Mouse (Mus musculus) spleen, postnatal 36 days (tissue): Measurements from ENCODE around the gene Wnt1.
"Not testable (repeated sequence)": the region's sequence is repeated elsewhere in the genome, so short reads cannot be mapped to it uniquely, and the experiment has no call there.

Experiments
- DNase-seq, 2 experiments: peaks; one replicate each; pipeline ENCODE4 v3.0.0; 2022; ENCODE audit warnings: low spot score in 2 of 2, mixed read lengths in 1 of 2

Gene Wnt1

DNA sequence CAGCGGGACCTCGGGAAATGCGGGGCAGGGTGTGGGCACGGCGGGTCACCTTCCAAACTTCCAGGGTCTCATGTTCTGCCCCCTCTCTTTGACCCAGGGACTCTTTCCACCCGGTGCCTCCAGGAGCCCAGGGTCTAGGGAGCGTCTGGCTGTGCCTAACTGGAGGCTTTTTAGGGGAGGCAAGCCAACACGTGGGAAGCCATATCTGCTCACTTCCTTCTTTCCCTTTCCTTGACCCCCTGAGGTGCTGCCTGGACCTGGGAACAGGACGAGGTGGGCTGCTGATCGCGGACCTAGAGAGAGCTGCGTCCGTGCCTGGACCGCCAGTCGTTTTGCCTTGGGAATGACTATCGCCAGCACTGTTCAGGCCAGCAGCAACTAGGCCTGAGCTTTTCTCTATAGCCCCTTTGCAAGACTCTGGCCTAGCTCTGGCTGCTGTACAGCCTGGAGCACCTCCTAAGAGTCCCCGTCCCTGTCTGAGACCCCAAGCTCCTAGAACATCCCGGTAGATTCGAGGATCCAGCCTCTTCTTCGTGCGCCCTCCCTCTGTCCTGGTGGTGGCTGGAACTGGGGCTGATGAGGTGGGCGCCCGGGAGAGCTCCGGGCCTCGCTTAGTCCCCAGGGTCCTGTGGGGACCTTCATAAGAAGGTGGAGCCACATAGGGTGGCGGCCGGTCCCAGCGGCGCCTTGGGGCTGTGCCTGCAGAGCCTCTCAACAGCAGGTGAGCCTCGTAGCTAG lies 16.6 kb downstream of the Wnt1 start:
- DNase-seq = no peak

DNA sequence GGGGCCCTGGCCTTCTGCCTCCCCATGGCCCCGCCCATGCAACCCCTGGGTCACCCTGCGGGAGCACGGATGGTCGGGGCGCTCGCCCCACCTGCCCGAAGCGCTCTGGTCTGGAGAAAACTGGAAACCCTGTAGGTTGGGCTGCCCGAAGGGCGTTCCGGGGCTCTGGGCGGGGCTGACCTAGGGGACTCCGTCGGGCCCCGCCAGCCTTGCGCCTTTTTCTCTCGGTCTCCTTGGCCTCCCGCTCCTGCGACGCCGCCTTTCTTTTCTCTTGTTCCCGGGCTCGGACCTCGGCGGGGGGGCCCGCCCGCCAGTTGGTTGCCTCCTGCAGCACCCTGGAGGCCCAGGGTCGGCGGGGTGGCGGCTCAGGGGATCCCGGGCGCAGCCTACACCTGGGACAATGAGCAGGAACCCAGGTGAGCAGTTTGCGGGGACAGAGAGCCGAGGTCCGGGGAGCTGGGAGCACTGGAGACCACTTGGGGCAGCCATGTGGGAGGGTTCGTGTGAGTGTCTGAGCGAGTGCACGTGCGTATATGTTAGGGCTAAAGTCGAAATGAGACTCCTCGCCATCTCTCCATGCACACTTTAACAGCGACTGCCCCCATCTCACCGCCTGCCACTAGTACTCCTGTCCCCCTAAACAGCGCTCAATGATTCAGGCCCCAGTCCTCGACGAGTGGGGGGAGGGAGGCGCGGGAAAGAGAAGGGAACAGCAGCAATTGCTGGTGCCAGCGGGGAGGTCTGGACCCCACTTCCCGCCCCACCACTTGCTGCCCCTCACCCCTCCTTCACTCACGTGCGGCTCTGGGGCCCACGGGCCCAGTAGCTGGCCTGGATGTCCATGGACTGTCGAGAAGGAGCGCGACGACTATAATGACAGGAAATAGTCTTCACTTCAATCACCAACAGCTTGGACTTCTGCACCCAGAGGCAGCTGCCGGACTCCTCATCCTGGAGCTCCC lies 17.4 kb downstream of the Wnt1 start:
- no peak for DNase-seq

DNA sequence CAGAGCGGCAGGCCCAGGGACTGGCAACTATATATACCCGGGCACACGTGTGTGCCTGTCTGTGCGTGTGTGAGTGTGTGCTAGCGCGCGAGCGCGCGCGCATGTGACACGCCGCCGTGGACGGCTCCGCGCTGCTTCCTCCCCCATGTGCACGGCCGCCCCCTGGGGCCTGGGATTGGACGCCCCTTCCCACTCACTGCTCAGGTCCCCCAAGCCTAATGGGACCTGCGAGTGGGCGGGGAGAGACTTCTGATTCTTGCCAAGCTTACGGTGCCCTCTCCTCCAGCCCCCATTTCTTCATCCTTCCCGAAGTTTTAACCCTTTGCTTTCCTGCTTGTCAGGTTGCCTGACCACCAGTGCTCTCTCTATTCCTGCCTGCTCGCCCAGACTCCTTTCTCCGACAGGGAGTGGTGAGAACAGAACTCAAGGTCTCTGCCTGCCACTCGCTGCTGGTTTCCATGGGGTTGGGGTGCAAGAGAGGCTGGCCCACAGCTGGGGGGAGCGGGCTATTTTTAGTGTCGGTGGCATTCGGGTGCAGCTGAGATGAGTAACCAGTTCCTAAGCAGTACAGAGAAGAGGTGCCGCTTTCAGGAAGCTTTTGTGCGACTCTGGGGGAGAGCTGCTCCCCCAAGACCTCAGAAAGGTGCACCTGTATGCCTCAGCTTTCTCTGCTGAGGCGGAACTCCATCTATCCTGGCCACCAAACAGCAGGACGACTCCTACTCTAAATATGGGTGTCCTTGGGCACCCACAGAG lies 18.4 kb downstream of the Wnt1 start:
- DNase-seq = no peak

DNA sequence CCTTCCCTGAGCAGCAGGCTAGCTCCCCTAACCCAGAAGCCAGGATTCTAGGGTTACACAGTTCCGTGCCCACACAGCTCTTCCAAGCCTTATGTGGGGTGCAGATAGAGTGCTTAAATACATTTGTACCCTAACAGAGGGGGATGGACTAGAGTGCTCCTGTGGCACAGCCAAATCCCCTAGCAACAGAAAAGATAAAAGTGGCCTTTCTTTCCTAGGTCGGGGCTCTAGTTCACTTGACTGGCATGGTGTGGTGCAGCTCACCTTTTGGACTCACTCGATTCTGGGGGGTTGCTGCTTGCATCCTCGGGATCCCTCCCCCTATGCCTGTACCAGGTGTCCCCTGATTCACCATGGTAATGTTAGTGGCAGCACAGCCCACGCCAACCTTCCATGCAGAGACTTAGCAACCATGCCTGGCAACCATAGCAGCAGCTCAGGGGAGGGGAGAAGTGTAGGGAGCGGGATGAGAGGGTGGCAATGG lies 19.0 kb downstream of the Wnt1 start:
- no peak for DNase-seq

DNA sequence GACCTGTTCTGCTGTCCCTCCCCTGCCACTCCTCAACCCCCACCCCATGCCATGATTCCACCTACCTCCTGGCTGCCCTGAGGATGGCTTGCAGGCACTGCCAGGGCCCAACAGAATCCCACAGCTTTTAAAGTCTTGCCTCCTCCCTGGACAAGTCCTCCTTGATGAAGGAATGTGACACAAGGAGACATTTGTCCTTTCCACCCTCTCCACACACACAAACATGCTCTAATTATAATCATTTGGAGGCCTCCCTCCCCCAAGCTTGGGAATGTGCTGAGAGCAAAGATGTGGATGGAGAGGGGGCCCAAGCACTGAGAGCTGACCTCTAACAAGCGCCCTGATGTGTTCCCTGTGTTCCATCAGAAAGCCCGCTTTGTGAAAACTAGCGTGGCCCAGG lies 19.7 kb downstream of the Wnt1 start, which contains the start of gene Ddn:
TSS of gene Ddn (minus strand) at position 101 of the 400 bp plus-strand sequence.
- no peak for DNase-seq

DNA sequence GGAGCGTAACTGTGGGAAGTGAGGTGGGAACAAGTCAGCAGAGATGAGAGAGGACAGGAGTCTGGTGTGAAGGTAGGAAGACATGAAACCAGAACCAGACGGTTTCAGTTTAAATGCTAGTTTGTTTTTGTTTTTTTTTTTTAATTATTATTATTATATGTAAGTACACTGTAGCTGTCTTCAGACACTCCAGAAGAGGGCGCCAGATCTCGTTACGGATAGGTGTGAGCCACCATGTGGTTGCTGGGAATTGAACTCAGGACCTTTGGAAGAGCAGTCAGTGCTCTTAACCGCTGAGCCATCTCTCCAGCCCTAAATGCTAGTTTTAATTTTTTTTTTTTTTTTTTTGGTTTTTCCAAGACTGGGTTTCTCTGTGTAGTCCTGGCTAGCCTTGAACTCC lies 20.6 kb downstream of the Wnt1 start:
- DNase-seq = not testable (repeated sequence)

DNA sequence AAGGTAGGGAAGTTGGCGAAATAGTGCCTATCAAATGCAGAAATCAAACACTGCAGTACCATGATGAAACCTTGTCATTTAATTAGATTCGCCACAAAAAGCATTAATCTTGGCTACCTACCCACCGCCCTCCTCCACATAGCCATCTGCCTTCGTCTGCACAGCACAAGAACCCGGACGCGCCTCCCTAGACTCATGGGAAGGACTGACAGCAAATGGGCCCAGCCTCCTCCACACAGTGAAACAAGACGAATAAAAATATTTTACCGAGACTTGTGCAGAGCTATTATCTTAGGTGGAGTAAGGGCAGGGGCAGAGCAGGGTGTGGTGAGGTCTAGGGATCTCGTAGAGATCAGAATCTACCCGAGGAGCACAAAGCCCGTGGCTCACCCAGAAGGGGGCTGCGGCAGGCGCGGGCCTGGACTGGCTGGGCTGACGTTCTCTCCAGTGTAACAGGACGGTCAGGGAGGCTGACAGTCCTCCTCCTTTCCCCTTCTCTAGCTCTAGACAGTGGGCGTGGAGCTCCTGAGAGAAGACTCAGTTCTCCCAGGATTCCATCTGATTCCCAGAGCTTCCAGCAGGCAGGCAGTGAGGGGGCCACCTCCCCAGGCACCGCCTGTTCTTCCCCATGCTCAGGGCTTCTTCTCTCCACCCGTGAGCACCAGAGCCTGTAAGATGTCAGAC lies 23.2 kb downstream of the Wnt1 start:
- DNase-seq = no peak

DNA sequence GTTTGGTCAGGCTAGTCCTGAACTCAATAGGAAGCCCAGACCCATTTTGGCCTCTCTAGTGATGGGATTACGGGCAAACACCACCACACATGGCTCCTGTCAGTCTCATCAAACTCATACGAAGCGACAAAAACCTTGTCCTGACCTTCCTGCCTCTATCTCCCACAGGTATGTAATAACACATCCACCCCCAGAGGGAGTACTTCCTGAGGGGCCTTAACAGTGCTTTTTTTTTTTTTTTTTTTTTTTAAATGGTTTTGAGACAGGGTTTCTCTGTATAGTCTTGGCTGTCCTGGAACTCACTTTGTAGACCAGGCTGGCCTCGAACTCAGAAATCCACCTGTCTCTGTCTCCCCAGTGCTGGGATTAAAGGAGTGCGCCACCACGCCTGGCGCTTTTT lies 28.5 kb downstream of the Wnt1 start:
- DNase-seq = no peak

DNA sequence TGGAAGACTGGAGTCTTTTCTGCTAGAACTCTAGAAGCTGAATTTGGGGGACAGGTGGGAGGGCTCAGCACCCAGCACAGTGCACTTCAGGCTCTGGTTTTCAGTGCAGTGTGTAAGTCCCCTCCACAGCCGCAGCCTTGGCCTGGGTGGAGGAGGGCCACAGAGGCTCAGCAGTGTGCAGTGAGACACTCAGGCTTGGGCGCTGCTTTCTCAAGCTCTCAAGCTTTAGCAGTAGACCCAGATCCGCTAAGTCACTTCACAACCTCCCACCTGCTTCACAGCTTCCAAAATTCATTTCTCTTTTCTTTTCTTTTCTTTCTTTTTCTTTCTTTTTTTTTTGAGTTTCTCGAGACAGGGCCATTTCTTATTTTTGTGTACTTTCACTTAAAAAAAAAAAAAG lies 31.3 kb downstream of the Wnt1 start:
- DNase-seq = no peak

DNA sequence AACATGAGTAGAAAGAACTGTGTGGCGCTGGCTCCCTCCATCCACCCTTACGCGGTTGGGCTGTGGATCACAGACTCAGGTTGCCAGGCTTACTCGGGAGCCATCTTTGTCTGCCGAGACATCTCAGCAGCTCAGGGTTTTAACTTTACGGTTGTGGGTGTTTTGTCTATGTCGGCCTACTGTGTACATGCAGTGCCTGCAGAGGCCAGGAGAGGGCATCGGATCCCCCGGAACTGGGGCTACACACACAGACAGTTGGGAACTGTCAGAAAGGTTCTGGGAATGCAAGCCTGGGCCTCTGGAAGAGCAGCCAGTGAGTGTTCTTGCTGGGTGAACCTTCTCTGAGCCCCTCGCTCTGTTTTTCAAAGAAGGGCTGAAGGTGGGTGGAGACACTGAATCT lies 31.7 kb downstream of the Wnt1 start:
- DNase-seq = no peak

DNA sequence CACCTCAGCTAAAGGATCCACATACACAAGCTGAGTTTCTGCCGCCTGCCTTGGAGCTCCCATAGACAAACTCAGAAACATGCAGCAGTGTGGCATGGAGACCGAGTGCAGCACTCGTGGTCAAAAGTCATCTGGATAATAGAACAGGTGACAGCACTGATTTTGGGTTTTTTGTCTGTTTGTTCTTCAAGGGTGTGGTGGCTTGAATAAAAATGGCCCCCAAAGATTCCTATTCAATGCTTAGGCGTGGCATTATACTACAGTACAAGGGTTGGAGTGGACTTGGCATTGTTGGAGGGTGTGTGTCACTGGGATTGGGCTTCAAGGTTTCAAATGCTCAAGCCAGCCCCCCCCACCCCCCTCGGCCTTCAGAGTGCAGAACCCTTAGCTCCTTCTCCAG lies 32.5 kb downstream of the Wnt1 start:
- DNase-seq = no peak

DNA sequence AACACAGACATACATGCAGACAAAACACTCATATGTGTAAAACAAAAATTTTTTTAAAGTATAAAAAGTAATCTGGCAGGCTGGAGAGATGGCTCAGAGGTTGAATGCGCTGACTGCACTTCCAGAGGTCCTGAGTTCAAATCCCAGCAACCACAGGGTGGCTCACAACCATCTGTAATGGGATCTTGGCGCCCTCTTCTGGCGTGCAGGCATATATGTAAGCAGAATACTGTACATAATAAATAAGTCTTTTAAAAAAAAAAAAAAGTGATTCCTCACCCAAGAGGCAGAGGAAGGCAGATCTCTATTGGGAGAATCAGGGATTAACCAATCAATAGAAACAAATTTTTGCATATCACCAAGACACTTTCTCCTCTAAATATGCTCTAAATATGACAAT lies 33.8 kb downstream of the Wnt1 start:
- no peak for DNase-seq

DNA sequence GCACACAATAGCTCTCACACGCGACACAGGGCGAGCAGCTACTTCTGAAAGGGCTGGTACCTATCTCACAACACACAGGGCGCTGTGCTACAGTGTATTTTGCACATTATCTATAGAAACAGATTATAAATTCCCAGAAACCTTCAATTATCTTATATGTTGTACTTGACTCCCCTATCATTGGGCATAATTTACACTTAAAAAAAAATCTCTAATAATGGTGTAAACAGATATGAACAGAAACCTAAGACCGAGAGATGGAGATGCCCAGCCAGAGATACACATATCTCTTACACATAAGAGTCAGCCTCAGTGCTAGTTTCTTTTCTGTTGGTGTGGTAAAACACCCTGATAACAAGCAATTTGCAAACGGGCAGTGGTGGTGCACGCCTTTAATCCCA lies 38.0 kb downstream of the Wnt1 start:
- no peak for DNase-seq

DNA sequence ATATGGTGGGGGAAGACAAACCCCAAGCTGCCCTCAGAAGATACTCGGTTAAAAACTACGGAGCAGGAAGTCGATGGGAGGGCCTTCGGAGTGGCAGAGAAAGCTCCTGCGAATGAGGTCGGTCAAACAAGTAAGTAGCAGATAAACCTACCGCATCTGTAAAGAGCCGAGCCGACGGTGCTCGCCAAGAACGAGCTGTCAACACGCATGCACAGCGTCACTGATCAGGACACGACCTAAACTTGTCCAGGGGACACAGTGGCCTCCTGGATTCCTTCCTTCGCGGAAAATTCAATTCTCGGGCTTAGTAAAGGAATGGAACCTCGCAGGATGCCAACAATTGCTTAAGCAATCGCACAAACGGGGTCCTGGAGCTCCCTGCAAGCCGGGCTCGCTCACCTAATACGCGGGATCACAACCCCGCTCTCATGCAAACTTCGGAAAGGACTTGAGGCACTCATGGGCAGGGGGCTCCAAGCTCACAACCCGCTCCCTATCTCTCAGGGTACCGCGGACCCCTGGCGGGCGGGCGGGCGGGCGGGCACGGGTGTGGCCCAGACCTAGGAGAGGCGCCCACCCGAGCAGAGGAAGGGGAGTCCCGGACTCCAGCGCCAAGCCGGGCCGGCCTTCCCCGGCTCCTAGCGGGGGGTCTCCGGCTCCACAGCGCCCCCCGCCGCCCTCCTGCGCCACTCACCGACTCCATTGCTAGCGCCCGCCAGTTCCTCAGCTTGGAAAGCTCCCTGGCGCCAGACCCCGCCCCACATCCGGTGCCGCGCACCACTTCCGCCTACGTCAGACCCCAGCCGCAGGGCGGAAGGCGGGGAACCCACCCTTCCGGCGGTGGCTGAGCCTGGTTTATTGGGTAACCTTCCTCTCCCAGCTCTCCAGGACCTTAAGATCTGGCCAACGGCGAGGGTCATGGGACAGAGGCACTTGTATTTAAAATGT lies 41.4 kb downstream of the Wnt1 start, which contains the start of gene Prkag1:
TSS of gene Prkag1 (minus strand) at position 786 of the 948 bp plus-strand sequence.
- peak; percentile 96 to 97 for DNase-seq

DNA sequence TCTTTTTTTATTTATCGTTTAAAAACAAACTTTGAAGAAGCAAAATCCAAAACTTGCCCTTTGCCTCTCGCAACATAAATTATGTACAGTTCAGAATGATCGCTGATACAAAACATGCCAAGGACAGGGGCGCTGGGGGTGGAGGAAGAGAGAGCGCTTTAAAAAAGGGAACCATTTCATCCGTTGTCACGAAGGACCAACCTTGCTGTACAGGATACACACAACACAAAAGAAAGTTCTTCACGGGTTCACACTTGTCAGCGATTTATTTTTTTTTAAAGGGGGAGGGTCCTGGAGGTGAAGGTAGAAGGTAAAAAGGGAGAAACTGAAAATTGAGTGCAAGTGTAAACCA lies 42.0 kb downstream of the Wnt1 start:
- no peak for DNase-seq

DNA sequence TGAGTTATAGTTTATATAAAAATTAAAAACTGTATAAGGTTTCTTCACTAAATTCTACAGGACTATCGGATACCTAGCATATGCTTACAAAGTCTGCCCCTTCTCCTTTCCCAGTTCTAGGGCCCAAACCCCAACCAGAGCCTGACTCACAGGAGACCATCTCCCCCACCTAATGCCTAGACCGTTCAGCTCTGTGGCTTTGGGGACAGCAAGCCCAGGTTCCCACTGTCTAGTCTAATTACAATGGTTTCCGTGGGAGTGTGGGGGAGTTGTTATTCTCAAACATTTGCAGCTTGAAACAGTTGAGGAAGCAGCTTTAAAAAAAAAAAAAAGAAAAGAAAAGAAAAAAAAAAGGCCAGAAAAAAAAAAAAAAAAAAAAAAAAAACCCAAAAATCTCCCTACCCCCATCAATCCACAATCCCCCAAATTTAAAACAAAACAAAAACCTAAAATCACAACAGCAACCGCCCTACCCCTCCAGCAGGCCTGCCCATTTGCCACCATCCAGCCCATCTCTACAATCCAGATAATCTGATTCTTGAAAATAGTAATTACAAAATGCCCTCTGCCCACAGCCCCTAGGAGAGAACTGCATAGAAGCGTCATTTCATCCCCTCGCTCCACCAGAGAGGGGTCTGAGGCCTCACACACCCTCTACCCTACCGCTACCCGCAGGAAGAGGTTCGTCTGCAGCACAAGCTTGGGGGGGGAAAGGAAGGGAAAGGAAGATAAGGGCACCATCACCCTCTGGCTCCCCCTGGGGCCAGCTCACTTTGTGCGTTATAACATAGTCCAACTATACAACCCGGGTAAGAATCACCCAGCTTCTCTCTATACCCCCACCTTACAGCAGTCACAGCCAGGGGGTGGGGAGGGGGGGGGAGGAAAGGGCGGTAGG lies 42.8 kb downstream of the Wnt1 start:
- DNase-seq = peak; percentile 51 to 67

DNA sequence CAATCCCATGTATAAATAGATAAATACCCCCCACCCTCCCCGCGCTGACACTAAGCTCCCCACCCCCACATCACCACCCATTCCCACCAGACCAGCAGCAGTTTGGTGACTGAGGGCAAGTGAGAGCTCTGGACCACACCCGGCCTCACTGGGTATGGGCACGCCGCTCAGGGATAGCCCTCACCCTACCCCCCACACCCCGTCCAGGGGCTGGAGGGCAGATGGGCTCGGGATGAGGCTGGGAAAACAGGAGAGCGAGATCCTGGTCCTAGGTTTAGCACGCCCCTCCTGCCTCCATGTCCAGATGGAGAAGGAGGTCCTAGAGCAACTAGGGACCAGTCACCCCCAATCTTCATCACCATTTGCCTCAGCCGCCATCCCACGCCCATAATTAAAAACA lies 43.6 kb downstream of the Wnt1 start:
- DNase-seq = no peak

DNA sequence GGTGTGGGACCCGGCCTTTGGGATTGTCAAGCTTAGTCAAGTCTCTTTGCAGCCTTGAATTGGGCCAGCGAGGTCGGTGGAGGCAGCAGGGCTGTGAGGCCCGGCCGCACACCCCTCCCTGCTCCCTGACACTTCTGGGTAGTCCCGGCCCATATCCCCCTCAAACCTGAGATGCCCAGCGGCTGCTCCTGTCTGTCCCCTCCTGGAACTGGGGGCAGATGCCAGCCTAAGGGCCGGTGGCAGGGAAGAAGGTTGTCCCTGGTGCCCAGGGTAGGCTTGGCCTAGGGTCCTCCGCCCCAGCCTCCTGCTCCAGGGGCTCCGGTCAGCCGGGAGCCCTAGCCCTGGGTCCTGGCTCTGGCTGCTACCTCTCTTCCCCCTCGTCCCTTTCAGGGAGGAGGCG lies 44.4 kb downstream of the Wnt1 start:
- DNase-seq = no peak

DNA sequence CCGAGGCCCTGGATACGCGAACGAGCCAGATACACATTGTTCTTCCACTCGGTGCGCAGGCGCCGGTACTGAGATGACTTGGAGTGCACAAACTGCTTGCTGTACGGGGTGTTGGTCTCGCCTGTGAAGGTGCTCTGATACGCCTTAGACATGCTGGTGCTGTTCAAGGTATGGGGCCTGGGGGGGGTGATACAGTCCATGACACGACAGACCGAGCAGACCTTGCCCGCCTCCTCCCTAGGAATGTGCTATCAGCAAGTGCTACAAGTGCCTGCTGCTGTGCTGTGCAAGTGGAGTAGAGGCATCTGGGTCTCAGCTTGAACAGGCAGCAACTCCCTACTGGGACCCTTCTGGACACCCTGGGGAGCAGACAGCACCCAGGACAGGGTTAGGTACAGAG lies 45.6 kb downstream of the Wnt1 start:
- DNase-seq = no peak
